Mouse (Mus musculus) ovary, adult 18-20 months (tissue): ENCODE measurements around the gene Aebp2.

ENCODE experiments used
- DNase-seq: peaks from one replicate; pipeline ENCODE4 v3.0.0; 2022; ENCODE audit warnings: low spot score, mixed read lengths

Gene Aebp2

GRCm38 (mm10) chr6:140698596-140698995 is 76.1 kb downstream of the Aebp2 start:
- no peak for DNase-seq

GRCm38 (mm10) chr6:140701259-140701658 is 78.8 kb downstream of the Aebp2 start:
- DNase-seq = no peak

GRCm38 (mm10) chr6:140705132-140705531 is 82.7 kb downstream of the Aebp2 start:
- DNase-seq = no peak

- DNase-seq = no peak
These were observed 83.6 kb downstream of the Aebp2 start for GRCm38 (mm10) chr6:140706056-140706455.

- no peak for DNase-seq
These were observed 85.6 kb downstream of the Aebp2 start for GRCm38 (mm10) chr6:140708059-140708458.

GRCm38 (mm10) chr6:140709415-140710107 is 87.1 kb downstream of the Aebp2 start:
- DNase-seq = no peak

- DNase-seq = no peak
These were observed 90.3 kb downstream of the Aebp2 start for GRCm38 (mm10) chr6:140712754-140713153.

- peak; percentile 11 for DNase-seq
These were observed 92.5 kb downstream of the Aebp2 start for GRCm38 (mm10) chr6:140714905-140715365.

- DNase-seq = no peak
These were observed 99.6 kb downstream of the Aebp2 start for GRCm38 (mm10) chr6:140722058-140722457.
